Mouse (Mus musculus) small intestine, adult 2 months (tissue): Measurements from ENCODE around the gene Hoxb2.

ENCODE experiments used
- CTCF ChIP-seq: fragments of 200-500 bp; IDR thresholded peaks from 2 replicates; pipeline ENCODE4 v1.5.1; 2012; ENCODE audit warnings: low read depth, mild to moderate bottlenecking, control low read depth, inconsistent platforms, low read length, moderate library complexity, mixed read lengths; ENCODE audit not compliant: insufficient replicate concordance, insufficient read length; ENCODE audit errors: extremely low read depth
- POLR2A ChIP-seq: fragments of 200-500 bp; IDR thresholded peaks from 2 replicates; pipeline ENCODE4 v1.6.1; 2012; ENCODE audit warnings: low read depth, mild to moderate bottlenecking, control low read depth, inconsistent platforms, low read length, moderate library complexity

DNA sequence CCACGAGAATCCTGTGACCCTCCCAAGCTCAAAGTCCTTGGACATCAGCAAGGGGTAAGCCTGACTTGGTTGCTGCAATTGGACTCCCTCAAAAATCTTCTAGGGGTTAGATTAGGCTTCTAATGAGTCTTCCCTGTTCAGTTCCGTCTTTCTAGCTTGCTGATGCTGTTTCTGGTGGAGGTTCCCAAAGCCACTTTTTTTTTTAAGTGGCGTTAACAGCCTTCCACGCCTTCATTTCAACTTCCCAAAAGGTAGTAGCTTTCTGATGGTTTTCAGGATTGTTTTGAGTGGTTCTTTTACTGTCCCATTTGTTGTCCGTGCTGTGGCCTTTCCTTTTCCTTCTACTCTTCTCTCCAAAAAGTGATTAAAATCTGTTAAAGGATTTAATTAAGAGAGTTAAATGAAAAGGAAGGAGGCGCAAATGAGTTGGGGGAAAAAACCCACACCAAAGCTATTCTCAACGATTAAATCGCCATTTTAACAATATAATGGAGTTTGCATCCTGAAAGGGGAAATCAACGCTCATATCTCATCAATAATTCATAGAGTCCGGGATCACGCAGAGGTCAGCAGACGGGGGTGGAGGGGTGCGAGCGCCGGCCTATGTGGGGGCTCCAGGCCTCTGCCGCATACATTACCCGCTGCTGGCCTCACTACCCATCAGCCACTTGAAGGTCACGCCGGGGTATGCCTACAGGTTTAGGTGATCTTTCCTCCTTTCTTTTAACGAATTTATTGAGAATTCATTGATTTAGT, 40.0 kb upstream of the Hoxb2 start:
- no peak for TF ChIP-seq CTCF
- no peak for TF ChIP-seq POLR2A
